Comparison of ENCODE assay signal across 8 mouse cellular contexts in the genomic region with DNA sequence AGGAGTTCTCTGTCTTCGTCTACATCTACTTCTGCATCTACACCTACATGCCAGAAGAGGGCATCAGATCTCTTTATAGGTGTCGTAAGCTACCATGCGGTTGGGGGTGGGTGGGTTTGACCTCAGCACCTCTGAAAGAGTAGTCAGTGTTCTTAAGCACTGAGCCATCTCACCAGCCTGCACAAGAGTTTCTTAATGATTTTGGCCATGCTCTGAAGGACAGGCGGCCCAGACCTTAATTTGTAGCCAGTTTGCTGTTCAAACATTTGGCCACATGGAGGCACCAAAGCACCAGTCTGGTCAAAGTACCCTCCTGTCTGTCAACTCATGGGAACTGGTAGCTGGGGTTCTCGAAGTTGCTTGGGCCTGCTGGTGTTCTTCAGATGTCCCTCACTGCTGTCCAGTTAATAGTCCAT. TPM values are rescaled to one million over a fixed set of nuclear protein-coding genes. Genes with fewer than 3 reads are reported as not detected.
A peak's percentile ranks its signal among the peaks of the same experiment; 100 is the strongest.
DNase-seq lines count a peak whose midpoint lies in the region; ATAC-seq and TF ChIP-seq lines count a peak whose summit lies in the region.

No protein-coding gene starts in this region.

- no peaks in the 10 kb centered on the region for H3K4me1 ChIP-seq in ES-Bruce4 (ENCODE audit: control insufficient read depth, insufficient read depth, low read length)
- no peaks in the 10 kb centered on the region for H3K4me1 ChIP-seq in forebrain, embryonic 14.5 days (ENCODE audit: control insufficient read depth, insufficient read depth, low read length)
- H3K4me1 ChIP-seq in liver, embryonic 16.5 days (ENCODE audit: control insufficient read depth, low read depth, low read length): peaks cover 4% of the 10 kb centered on the region; the same call in 1 of the 2 replicates
- no peaks in the 10 kb centered on the region for H3K4me1 ChIP-seq in neural tube, embryonic 12.5 days
- no peaks in the 10 kb centered on the region for H3K4me1 ChIP-seq in stomach, embryonic 16.5 days (ENCODE audit: control insufficient read depth, insufficient read depth, low read length)

- no peak overlapping the region for H3K27ac ChIP-seq in ES-Bruce4 (ENCODE audit: insufficient read depth, low read length)
- H3K27ac ChIP-seq in forebrain, embryonic 14.5 days (ENCODE audit: low read depth, low read length): no peak overlapping the region
- H3K27ac ChIP-seq in liver, embryonic 16.5 days (ENCODE audit: low read length): no peak overlapping the region
- no peak overlapping the region for H3K27ac ChIP-seq in neural tube, embryonic 12.5 days
- H3K27ac ChIP-seq in stomach, embryonic 16.5 days (ENCODE audit: low read length): no peak overlapping the region

- no peak overlapping the region for H3K4me3 ChIP-seq in ES-Bruce4 (ENCODE audit: low read depth, low read length)
- no peak overlapping the region for H3K4me3 ChIP-seq in forebrain, embryonic 14.5 days (ENCODE audit: low read depth, low read length)
- H3K4me3 ChIP-seq in liver, embryonic 16.5 days (ENCODE audit: low read depth, low read length): no peak overlapping the region
- no peak overlapping the region for H3K4me3 ChIP-seq in neural tube, embryonic 12.5 days
- 0 out of 2 replicates have a peak overlapping the region, but pooled peaks have one; percentile 15 for H3K4me3 ChIP-seq in stomach, embryonic 16.5 days (replicated peaks; ENCODE audit: low read length)

- intact Hi-C loops in heart, postnatal 14 days (cut with DNase I): loop anchor here (1.0 to 5.0 kb wide), 3 partner anchors 87 to 336 kb away; no protein-coding TSS in a partner anchor

- no peaks in the 10 kb centered on the region for H3K9me3 ChIP-seq in ES-Bruce4 (replicated peaks; ENCODE audit: control insufficient read depth, insufficient read depth, low read length, poor library complexity, severe bottlenecking)
- H3K9me3 ChIP-seq in forebrain, embryonic 14.5 days (replicated peaks; ENCODE audit: control insufficient read depth, low read length): no peaks in the 10 kb centered on the region
- no peaks in the 10 kb centered on the region for H3K9me3 ChIP-seq in liver, embryonic 16.5 days (replicated peaks; ENCODE audit: control insufficient read depth, low read length)
- H3K9me3 ChIP-seq in neural tube, embryonic 12.5 days: no peaks in the 10 kb centered on the region
- H3K9me3 ChIP-seq in stomach, embryonic 16.5 days (replicated peaks; ENCODE audit: control insufficient read depth, low read length): no peaks in the 10 kb centered on the region

- H3K27me3 ChIP-seq in ES-Bruce4 (ENCODE audit: control insufficient read depth, insufficient read depth, low read length, poor library complexity, severe bottlenecking): no peaks in the 10 kb centered on the region
- H3K27me3 ChIP-seq in forebrain, embryonic 14.5 days (replicated peaks; ENCODE audit: control insufficient read depth, insufficient read depth, low read length): no peaks in the 10 kb centered on the region
- H3K27me3 ChIP-seq in liver, embryonic 16.5 days (ENCODE audit: control insufficient read depth, insufficient read depth, low read depth, low read length): no peaks in the 10 kb centered on the region
- H3K27me3 ChIP-seq in neural tube, embryonic 12.5 days (replicated peaks): no peaks in the 10 kb centered on the region
- no peaks in the 10 kb centered on the region for H3K27me3 ChIP-seq in stomach, embryonic 16.5 days (ENCODE audit: control insufficient read depth, insufficient read depth, low read length)

- DNase-seq in cerebellum, adult 11 months: peak; percentile 38
- DNase-seq in forebrain, embryonic 14.5 days (ENCODE audit: low spot score): peak; percentile 77
- peak; percentile 73 to 84 for DNase-seq in heart, postnatal 14 days
- peak; percentile 86 to 88 for DNase-seq in kidney, postnatal 4 days

- TF ChIP-seq CTCF in ES-Bruce4 (IDR thresholded peaks at IDR 0.05; ENCODE audit: low read depth, low read length): peak; percentile 66

- no peaks in the 10 kb centered on the region for H3K36me3 ChIP-seq in ES-Bruce4 (ENCODE audit: control insufficient read depth, insufficient read depth, low read length, poor library complexity, severe bottlenecking)
- H3K36me3 ChIP-seq in forebrain, embryonic 14.5 days (ENCODE audit: control insufficient read depth, insufficient read depth, low read length): no peaks in the 10 kb centered on the region
- H3K36me3 ChIP-seq in liver, embryonic 16.5 days (ENCODE audit: control insufficient read depth, insufficient read depth): no peaks in the 10 kb centered on the region
- no peaks in the 10 kb centered on the region for H3K36me3 ChIP-seq in neural tube, embryonic 12.5 days
- no peaks in the 10 kb centered on the region for H3K36me3 ChIP-seq in stomach, embryonic 16.5 days (ENCODE audit: control insufficient read depth, insufficient read depth, low read length)

- 0 out of 2 replicates have a peak overlapping the region, but pooled peaks have one; percentile 20 for H3K4me2 ChIP-seq in forebrain, embryonic 14.5 days (ENCODE audit: low read length)
- peak overlapping the region; percentile 36; the same call in 1 of the 2 replicates for H3K4me2 ChIP-seq in liver, embryonic 16.5 days (ENCODE audit: low read depth, low read length)
- peak overlapping the region; percentile 36 for H3K4me2 ChIP-seq in neural tube, embryonic 12.5 days (replicated peaks)
- H3K4me2 ChIP-seq in stomach, embryonic 16.5 days (ENCODE audit: low read depth, low read length): peak overlapping the region; percentile 39; the same call in 1 of the 2 replicates

- no peak for TF ChIP-seq POLR2A in ES-Bruce4 (IDR thresholded peaks at IDR 0.05; ENCODE audit: insufficient read depth, low read length)

- 13% methylated on average over 5 of the region's 5 CpGs for WGBS in forebrain, embryonic 14.5 days
- WGBS in liver, embryonic 16.5 days (ENCODE audit: insufficient replicate concordance): 9% methylated on average over 5 of the region's 5 CpGs
- 15% methylated on average over 5 of the region's 5 CpGs for WGBS in neural tube, embryonic 12.5 days
- 12% methylated on average over 5 of the region's 5 CpGs for WGBS in stomach, embryonic 16.5 days

- TF ChIP-seq EP300 in ES-Bruce4 (IDR thresholded peaks at IDR 0.05; ENCODE audit: insufficient read depth, low read depth, low read length): no peak

- ATAC-seq in forebrain, embryonic 14.5 days: peak; percentile 85
- ATAC-seq in liver, embryonic 16.5 days (ENCODE audit: low read depth): peak; percentile 47; the same call in 1 of the 2 replicates
- ATAC-seq in neural tube, embryonic 12.5 days (ENCODE audit: low FRiP score, low read depth): peak; percentile 80
- ATAC-seq in stomach, embryonic 16.5 days (ENCODE audit: insufficient read depth, low FRiP score): peak; percentile 73

- H3K9ac ChIP-seq in ES-Bruce4 (ENCODE audit: low read depth, poor library complexity, severe bottlenecking): no peak overlapping the region
- no peak overlapping the region for H3K9ac ChIP-seq in forebrain, embryonic 14.5 days (ENCODE audit: low read length)
- H3K9ac ChIP-seq in liver, embryonic 16.5 days (ENCODE audit: low read depth, low read length): no peak overlapping the region
- H3K9ac ChIP-seq in neural tube, embryonic 12.5 days: no peak overlapping the region
- no peak overlapping the region for H3K9ac ChIP-seq in stomach, embryonic 16.5 days (ENCODE audit: low read length)

RNA-seq across cellular contexts. Expression of a gene that starts 31.5 kb away (rescaled TPM):
- 17.3 and 18.2 TPM in 2 replicates for polyA plus RNA-seq in ES-Bruce4 (2011; ENCODE audit: insufficient read depth, insufficient read length, low read depth, missing spikeins)
- 6.0 and 6.6 TPM in 2 replicates for polyA plus RNA-seq in forebrain, embryonic 14.5 days (2014; fragmentation: Nextera tagmentation; extraction: Ambion mirVana)
- 1 to 10 TPM; 8.9 to 9.0 TPM for total RNA-seq in heart, postnatal 14 days (2021)
- 3.8 and 5.3 TPM in 2 replicates for polyA plus RNA-seq in liver, embryonic 16.5 days (2015; fragmentation: Nextera tagmentation; extraction: Ambion mirVana)
- polyA plus RNA-seq in neural tube, embryonic 12.5 days (2016; fragmentation: Nextera tagmentation; extraction: Ambion mirVana): 11.6 and 14.4 TPM in 2 replicates
- polyA plus RNA-seq in stomach, embryonic 16.5 days (2015; fragmentation: Nextera tagmentation; extraction: Ambion mirVana): 15.1 and 16.4 TPM in 2 replicates

RNA-seq across cellular contexts. Expression of a gene that starts 54.4 kb away (rescaled TPM):
- polyA plus RNA-seq in ES-Bruce4 (2011; ENCODE audit: insufficient read depth, insufficient read length, low read depth, missing spikeins): 77.7 and 84.6 TPM in 2 replicates
- 18.2 and 25.8 TPM in 2 replicates for polyA plus RNA-seq in forebrain, embryonic 14.5 days (2014; fragmentation: Nextera tagmentation; extraction: Ambion mirVana)
- total RNA-seq in heart, postnatal 14 days (2021): 10 to 100 TPM; 13.7 to 14.9 TPM
- 2.9 and 3.2 TPM in 2 replicates for polyA plus RNA-seq in liver, embryonic 16.5 days (2015; fragmentation: Nextera tagmentation; extraction: Ambion mirVana)
- polyA plus RNA-seq in neural tube, embryonic 12.5 days (2016; fragmentation: Nextera tagmentation; extraction: Ambion mirVana): 19.5 and 19.8 TPM in 2 replicates
- 10.5 and 11.2 TPM in 2 replicates for polyA plus RNA-seq in stomach, embryonic 16.5 days (2015; fragmentation: Nextera tagmentation; extraction: Ambion mirVana)
